Mouse (Mus musculus) adrenal gland, adult (tissue): ENCODE measurements around the gene Fam166a.

ENCODE experiments used
- DNase-seq, 2 experiments: peaks; one replicate each; pipeline ENCODE4 v3.0.0; 2022 to 2023; ENCODE audit warnings: low spot score in 1 of 2; ENCODE audit not compliant: inconsistent age in 2 of 2

Fam166a gene

GRCm38 (mm10) chr2:25221331-25221772 lies 2.8 kb downstream of the Fam166a start:
- no peak for DNase-seq

DNA sequence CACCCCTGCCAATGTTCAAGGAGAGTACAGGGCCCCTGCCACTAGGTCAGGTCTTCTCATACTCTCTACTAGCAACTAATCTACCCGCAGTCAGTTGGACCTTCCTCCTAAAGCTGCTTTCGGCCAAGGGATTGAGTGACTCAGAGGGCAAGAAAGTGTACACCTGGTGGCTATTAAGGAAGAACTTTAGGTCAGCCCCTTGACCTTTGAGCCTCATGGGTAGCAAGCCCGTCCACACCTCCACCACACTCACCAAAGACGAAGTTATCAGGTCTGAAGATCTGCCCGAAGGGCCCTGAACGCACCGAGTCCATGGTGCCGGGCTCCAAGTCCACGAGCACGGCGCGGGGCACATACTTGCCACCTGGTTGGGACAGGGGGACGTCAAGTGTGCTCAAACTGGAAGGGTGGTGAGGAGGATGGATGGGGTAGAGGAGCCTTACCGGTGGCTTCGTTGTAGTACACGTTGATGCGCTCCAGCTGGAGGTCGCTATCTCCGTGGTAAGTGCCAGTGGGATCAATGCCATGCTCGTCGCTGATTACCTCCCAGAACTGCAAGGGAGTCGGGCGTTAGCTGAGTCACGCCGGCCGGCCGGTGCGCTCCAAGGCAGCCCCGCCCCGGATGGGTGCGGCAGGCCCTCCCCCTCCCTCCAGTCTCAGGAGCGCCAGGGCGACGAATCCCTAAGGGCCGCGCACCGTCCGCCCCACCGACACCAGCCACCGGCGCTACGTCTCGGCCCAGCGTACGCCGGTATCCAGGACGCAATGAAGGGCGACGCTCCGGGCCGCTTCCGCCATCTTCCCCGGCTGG lies 5.3 kb downstream of the Fam166a start:
- peak; percentile 94 to 97 for DNase-seq

DNA sequence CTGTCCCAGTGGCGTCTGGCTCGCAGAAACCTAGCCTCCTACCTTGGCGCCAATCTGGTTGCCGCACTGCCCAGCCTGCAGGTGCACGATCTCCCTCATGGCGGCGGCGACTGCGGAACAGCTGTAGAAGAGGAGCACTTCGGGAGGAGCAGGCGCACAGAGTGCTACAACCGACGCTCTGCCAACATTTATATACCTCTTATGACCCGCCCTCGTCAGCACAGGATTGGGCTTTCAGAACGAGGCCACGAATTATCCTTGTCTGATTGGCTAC lies 5.9 kb downstream of the Fam166a start, which contains the start of gene Tubb4b:
Gene Tubb4b, minus strand, starts transcription at position 211 of the 274 bp plus-strand sequence.
- no peak for DNase-seq

DNA sequence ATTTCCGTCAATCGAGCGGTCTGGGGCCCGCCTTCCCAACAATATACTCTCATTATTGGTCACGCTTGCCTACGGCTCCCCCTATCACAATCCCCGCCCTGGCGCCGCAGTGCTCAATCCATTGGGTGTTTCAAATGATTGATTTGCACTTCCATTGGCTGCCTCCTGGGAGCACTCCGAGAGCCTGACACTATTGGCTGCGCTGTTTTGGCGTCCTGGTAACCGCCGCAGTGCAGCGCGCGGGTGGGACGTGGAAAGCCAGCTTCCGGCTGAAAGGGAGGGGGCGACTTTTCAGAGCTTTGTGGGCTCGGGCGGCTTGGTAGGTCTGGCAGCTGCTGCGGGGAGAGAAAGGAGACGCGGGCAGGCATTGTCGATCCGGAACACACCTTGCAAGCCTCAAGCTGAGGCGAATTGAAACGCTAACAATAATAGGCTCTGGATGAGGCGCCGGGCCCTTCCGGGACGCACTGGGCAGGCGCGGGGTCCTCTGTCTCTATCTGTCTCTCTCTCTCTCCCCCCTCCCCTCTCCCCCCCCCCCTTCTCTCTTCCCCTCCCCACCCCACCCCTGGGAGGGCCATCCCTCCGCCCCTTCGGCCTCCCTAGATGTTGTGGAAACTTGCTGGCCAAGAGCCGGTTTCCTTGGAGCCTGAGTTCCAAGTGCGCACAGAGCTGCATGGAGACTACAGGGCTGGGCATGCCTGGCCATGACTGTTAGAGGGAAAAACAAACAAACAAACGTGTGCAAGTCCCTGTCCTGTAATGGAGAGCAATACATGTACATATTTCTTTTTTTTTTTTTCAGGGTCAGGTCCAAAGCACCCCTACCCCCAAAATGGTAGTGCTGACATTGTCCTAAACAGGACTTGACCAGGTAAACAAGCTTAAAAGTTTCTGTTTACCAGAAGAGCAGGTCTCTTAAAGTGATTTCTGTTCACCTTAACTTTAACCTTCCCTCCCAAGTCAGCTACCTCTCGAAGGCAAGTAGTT lies 6.5 kb downstream of the Fam166a start:
- DNase-seq = peak; percentile 99

- peak in 1 of 2 experiments; percentile 51 for DNase-seq
Measured at GRCm38 (mm10) chr2:25225811-25226379, 7.3 kb downstream of the Fam166a start.

DNA sequence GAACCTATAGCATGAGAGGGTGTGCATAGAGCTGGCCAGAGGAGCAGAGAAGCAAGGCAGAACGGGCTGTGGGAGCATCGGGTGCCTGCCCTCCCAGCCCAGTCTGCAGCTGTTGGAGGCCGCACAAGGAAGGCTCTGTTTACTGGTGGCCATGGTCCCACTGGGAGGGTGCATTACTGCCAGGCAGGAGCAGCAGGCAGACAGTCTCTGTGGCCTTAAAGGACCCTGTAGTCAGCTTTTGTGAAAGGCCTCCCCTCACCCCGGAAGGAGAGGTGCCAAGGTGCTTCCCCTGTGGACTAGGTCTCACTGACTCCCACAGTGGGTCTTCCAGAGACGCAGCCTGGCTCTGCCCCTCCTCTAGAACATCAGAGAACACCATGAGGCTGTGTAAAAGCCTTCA lies 8.3 kb downstream of the Fam166a start:
- DNase-seq = peak in 1 of 2 experiments; percentile 48

DNA sequence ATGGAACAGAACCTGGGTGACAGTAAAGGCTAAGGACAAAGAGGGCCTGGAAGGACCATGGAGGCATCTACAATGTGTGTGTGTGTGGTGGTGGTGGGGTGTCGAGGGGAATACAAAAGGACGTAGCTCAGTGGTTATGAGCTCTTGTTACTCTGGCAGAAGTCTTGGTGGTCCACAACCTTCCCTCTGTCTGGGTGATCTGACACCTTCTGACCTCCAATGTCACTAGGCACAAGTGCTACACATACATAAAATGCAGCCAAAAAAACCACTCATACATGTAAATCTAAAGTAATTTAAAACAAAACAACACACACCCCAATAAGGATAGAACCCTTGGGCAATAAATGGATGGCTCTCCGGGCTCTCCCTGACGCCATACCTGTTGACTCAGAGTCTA lies 8.9 kb downstream of the Fam166a start:
- no peak for DNase-seq

- peak; percentile 89 to 96 for DNase-seq
Measured at GRCm38 (mm10) chr2:25228431-25228889, 9.9 kb downstream of the Fam166a start.

DNA sequence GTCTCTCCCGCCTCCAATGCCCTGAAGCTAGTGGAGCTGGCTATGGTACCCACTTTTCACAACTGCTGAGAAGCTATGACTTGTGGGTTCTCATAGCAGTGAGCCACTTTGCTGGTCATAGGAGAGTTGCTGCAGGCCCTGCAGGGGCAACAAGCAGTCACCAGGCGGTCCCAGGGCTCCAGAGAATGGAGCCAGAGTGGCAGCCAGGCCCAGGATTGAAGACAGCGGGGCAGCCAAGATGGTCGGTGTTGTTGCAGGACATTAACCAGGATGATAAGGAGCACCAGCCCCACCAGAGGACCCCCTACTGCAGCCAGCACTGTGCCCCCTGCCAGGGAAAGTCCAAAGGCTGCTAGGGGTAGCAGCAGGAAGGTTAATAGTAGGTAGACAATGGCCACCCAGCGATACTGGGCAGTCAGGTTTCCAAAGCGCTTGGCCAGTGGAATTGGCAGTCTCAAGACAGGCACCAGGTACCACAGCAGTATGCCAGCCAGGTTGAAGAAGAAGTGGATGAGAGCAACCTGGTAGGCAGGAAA lies 10.5 kb downstream of the Fam166a start:
- DNase-seq = peak in 1 of 2 experiments; percentile 47

DNA sequence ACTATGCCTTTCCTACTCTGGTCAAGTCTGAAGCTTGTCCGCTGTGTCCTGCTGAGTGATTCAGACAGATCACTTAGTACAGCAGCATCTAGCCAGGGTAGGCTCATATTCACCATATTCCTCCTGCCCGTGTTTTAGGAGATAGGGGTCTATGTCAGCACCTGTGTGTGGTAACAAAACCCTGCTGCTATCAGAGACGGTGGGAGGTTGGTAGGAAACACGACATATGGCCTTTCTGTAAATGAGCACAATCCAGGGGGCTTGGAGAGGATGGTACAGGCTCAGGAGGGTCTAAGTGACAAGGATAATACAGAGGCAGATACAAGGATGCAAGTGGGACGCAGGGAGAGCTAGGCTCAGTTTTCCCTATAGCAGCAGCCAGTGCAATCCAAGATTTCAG lies 11.0 kb downstream of the Fam166a start:
- no peak for DNase-seq

DNA sequence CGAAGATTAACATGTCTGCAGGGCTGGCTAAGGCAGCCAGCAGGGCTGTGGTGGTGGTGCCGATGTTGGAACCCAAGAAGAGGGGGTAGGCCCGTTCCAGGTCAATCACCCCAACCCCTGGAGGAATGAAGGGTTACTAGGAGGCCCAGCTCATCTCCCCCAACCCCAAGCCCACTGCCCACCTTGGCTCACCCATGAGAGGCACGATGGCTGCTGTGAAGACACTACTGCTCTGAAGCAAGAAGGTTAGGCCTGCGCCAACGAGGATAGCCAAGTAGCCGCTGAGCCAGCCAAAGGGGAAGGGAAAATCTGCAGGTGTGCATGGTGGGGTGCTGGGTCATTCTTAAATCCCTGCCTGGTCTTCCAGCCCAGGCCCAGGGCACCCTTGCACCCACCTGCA lies 12.0 kb downstream of the Fam166a start:
- DNase-seq = no peak

DNA sequence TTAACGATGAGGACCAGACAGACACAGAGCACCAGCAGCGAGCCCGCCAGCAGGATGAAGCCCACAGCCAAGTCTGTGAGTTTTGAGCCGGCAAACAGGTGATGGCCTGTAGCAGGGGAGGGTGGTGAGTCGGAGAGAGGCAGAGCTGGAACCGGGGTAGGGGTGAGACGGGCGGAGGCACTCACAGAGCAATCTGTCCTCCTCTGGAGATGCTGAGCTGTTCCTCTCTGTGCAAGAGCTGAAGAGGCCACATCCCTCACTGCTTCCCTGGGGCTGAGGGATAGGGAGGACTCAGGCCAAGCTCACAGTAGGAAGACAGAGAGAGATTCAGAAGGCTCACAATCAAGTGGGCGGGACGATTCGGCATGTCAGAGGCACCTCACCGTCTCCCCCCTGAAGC lies 12.5 kb downstream of the Fam166a start:
- DNase-seq = no peak

DNA sequence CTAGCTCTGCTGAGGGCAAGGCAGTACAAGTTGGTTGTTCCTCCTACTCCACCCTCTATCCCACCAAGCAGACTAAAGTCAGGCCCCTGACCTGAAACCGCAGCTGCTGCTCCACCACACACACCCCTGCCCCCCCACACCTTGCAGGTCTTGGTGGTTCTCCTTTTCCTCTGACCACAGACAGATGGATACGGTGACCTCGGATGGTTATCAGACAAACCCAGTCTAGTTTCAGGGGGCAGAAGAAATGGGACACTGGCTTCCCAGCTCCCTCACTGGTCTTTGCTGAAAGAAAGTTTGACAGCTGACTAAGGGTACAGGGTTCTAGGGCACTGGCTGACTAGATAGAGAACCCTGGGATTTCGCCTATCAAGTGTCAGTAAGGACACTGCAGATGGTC lies 14.9 kb downstream of the Fam166a start:
- DNase-seq = no peak

- no peak for DNase-seq
Measured at GRCm38 (mm10) chr2:25234050-25234449, 15.5 kb downstream of the Fam166a start, which contains the start of gene Slc34a3. TSS of gene Slc34a3 (minus strand) at chr2:25234364.

- DNase-seq = no peak
Measured at GRCm38 (mm10) chr2:25234551-25235220, 16.1 kb downstream of the Fam166a start.

DNA sequence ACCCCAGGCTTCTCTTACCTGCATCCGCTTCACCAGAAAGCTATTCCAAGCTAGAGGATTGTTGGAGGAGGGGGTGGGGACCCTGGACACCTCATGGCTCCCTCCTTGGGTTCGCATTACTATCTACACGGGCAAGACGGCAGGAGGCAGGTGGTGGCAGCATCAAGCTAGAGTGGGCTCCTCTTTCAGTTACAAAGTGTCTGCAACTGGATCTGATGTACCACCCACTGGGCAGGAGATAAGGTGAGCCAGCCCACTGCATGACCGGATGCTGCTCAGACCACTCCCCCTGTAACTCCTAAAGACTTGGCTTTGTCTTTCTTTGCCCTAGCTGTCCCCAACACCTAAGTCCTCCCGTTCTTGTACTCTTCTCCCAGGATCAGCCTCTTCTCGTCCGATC lies 18.1 kb downstream of the Fam166a start, which contains the start of gene Rnf224:
Gene Rnf224, minus strand, starts transcription at position 174 of the 400 bp plus-strand sequence.
- no peak for DNase-seq

- no peak for DNase-seq
Measured at GRCm38 (mm10) chr2:25237522-25237921, 19.0 kb downstream of the Fam166a start.

GRCm38 (mm10) chr2:25238106-25238505 lies 19.6 kb downstream of the Fam166a start:
- DNase-seq = no peak

DNA sequence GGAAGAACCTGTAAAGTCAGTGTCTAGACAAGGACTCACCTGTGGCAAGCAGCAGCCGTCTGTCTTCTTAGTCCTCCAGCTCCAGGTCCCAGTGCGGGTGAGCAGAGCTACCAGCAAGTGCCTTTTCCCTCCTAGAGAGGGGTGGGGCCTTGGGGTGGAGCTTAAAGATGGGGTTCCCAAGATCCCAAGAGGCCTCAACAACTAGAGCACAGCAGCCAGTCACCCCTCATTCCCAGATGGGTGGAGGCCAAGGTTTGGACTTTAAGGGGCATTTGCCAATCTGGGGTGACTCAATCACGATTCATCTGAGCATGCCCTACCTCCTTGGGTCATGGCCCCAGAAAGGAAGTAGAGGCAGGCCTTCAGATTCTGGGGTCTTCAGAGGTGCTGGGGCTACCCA lies 21.2 kb downstream of the Fam166a start:
- peak in 1 of 2 experiments; percentile 53 for DNase-seq

GRCm38 (mm10) chr2:25240310-25240709 lies 21.8 kb downstream of the Fam166a start:
- DNase-seq = peak in 1 of 2 experiments; percentile 25
